Mouse (Mus musculus): ENCODE results near the gene Wbp11. TPM values are rescaled to one million over a fixed set of nuclear protein-coding genes. Genes with fewer than 3 reads are reported as not detected.
"Not testable (repeated sequence)": the region's sequence is repeated elsewhere in the genome, so short reads cannot be mapped to it uniquely, and the experiment has no call there.

Wbp11 gene
- polyA plus RNA-seq, 1 experiment from 2014 or later: 79.2 TPM

DNA sequence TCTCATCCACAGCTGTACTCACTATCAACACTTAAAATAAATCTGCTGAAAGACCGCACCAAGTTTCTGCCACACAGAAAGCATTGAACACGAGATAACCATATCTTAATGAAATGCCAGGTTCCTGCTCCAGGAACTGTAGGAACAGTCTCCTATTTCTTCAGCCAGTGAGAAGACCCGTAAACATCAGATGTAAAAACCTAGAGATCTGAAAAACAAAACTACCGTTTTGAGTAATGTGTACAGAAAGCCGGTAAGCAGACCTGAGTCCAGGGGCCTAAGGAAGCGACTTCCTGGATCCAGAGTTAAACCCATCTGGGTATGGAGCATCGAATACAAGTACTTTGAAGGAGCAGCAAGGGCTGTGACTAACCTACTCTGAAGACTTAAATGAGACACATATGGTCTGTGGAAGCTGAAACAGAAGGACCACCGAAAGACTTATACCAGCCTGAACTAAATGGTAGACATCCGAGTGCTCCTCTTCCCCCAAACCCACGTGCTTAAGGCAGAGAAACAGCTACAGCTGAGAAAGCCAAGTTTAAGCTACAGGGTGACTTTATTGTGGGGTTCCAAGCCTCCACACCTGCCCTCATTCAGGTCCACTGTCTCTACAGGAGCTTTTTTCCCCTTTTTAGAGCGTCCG lies 24.8 kb downstream of the Wbp11 start:
- peak overlapping the region; percentile 96 for H3K9ac ChIP-seq (replicated peaks; ENCODE audit: low read depth, low read length)
- ATAC-seq: no peak
- H3K4me3 ChIP-seq (replicated peaks; ENCODE audit: low read length): peak overlapping the region; percentile 82
- H3K27ac ChIP-seq (ENCODE audit: low read length): peak overlapping the region; percentile 100
- H3K4me1 ChIP-seq (replicated peaks; ENCODE audit: control insufficient read depth, insufficient read depth, low read length): peaks cover 15% of the 10 kb centered on the region
- peak overlapping the region; percentile 81 for H3K4me2 ChIP-seq (ENCODE audit: low read length)
- no peaks in the 10 kb centered on the region for H3K36me3 ChIP-seq (ENCODE audit: control insufficient read depth, insufficient read depth)
- no peaks in the 10 kb centered on the region for H3K27me3 ChIP-seq (replicated peaks; ENCODE audit: control insufficient read depth, insufficient read depth, low read length)
- 21% methylated on average over 12 of the region's 12 CpGs for WGBS
- H3K9me3 ChIP-seq (ENCODE audit: control insufficient read depth, low read length): no peaks in the 10 kb centered on the region

- WGBS: 87% methylated on average over 6 of the region's 6 CpGs
- Histone ChIP-seq H3K9ac (replicated peaks; ENCODE audit: low read depth, low read length) (no peak overlapping the region), H3K9me3 (ENCODE audit: control insufficient read depth, low read length) (no peaks in the 10 kb centered on the region), H3K4me1 (replicated peaks; ENCODE audit: control insufficient read depth, insufficient read depth, low read length) (peaks cover 10% of the 10 kb centered on the region), H3K4me3 (replicated peaks; ENCODE audit: low read length) (no peak overlapping the region), H3K27ac (ENCODE audit: low read length) (no peak overlapping the region), H3K36me3 (ENCODE audit: control insufficient read depth, insufficient read depth) (no peaks in the 10 kb centered on the region), H3K27me3 (replicated peaks; ENCODE audit: control insufficient read depth, insufficient read depth, low read length) (no peaks in the 10 kb centered on the region), H3K4me2 (ENCODE audit: low read length) (no peak overlapping the region)
- ATAC-seq: no peak
These were observed 26.8 kb downstream of the Wbp11 start for GRCm38 (mm10) chr6:136801274-136801673.

GRCm38 (mm10) chr6:136800710-136801109 lies 27.3 kb downstream of the Wbp11 start:
- WGBS: 92% methylated on average over 8 of the region's 8 CpGs
- H3K27ac ChIP-seq (ENCODE audit: low read length): no peak overlapping the region
- no peak overlapping the region for H3K4me3 ChIP-seq (replicated peaks; ENCODE audit: low read length)
- ATAC-seq: no peak
- H3K4me2 ChIP-seq (ENCODE audit: low read length): no peak overlapping the region
- no peaks in the 10 kb centered on the region for H3K36me3 ChIP-seq (ENCODE audit: control insufficient read depth, insufficient read depth)
- H3K9me3 ChIP-seq (ENCODE audit: control insufficient read depth, low read length): no peaks in the 10 kb centered on the region
- peaks cover 10% of the 10 kb centered on the region for H3K4me1 ChIP-seq (replicated peaks; ENCODE audit: control insufficient read depth, insufficient read depth, low read length)
- H3K27me3 ChIP-seq (replicated peaks; ENCODE audit: control insufficient read depth, insufficient read depth, low read length): no peaks in the 10 kb centered on the region
- H3K9ac ChIP-seq (replicated peaks; ENCODE audit: low read depth, low read length): no peak overlapping the region

- not testable (repeated sequence) for H3K4me2 ChIP-seq (ENCODE audit: low read length); H3K9me3 ChIP-seq (ENCODE audit: control insufficient read depth, low read length); H3K4me3 ChIP-seq (replicated peaks; ENCODE audit: low read length); ATAC-seq; H3K36me3 ChIP-seq (ENCODE audit: control insufficient read depth, insufficient read depth); H3K9ac ChIP-seq (replicated peaks; ENCODE audit: low read depth, low read length); H3K27me3 ChIP-seq (replicated peaks; ENCODE audit: control insufficient read depth, insufficient read depth, low read length); H3K27ac ChIP-seq (ENCODE audit: low read length)
- H3K4me1 ChIP-seq (replicated peaks; ENCODE audit: control insufficient read depth, insufficient read depth, low read length): peaks cover 12% of the 10 kb centered on the region
- WGBS: 92% methylated on average over 3 of the region's 3 CpGs
These were observed 29.9 kb downstream of the Wbp11 start for GRCm38 (mm10) chr6:136797874-136798693.

- no peak overlapping the region for H3K9ac ChIP-seq (replicated peaks; ENCODE audit: low read depth, low read length)
- 0 out of 2 replicates have a peak, but pooled peaks cover 2% of the 10 kb centered on the region for H3K27me3 ChIP-seq (replicated peaks; ENCODE audit: control insufficient read depth, insufficient read depth, low read length)
- no peaks in the 10 kb centered on the region for H3K36me3 ChIP-seq (ENCODE audit: control insufficient read depth, insufficient read depth)
- H3K27ac ChIP-seq (ENCODE audit: low read length): no peak overlapping the region
- WGBS: 53% methylated on average over 6 of the region's 6 CpGs
- no peak overlapping the region for H3K4me3 ChIP-seq (replicated peaks; ENCODE audit: low read length)
- H3K9me3 ChIP-seq (ENCODE audit: control insufficient read depth, low read length): no peaks in the 10 kb centered on the region
- no peak for ATAC-seq
- H3K4me2 ChIP-seq (ENCODE audit: low read length): no peak overlapping the region
- peaks cover 10% of the 10 kb centered on the region for H3K4me1 ChIP-seq (replicated peaks; ENCODE audit: control insufficient read depth, insufficient read depth, low read length)
These were observed 32.2 kb downstream of the Wbp11 start for GRCm38 (mm10) chr6:136795850-136796249.

DNA sequence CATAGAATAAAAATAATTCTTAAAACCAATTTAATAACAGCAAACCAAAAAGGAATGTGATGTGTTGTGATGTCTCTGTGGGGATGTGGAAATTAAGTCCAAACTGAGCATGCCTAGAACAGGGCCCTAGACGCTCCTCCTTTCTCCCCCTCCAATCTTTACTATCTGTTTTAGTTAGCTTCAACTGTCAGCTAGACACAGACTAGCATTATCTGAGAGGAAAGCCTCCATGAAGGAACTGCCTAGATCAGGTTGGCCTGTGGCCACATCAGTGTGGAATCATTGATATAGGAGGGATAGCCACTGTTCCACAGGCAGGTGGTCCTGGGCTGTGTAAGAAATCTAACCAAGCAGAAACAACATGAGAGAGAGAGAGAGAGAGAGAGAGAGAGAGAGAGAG lies 32.9 kb downstream of the Wbp11 start:
- H3K27me3 ChIP-seq (replicated peaks; ENCODE audit: control insufficient read depth, insufficient read depth, low read length): 0 out of 2 replicates have a peak, but pooled peaks cover 2% of the 10 kb centered on the region
- no peak overlapping the region for H3K27ac ChIP-seq (ENCODE audit: low read length)
- H3K4me2 ChIP-seq (ENCODE audit: low read length): no peak overlapping the region
- ATAC-seq: no peak
- no peaks in the 10 kb centered on the region for H3K9me3 ChIP-seq (ENCODE audit: control insufficient read depth, low read length)
- H3K9ac ChIP-seq (replicated peaks; ENCODE audit: low read depth, low read length): no peak overlapping the region
- no peaks in the 10 kb centered on the region for H3K36me3 ChIP-seq (ENCODE audit: control insufficient read depth, insufficient read depth)
- no peak overlapping the region for H3K4me3 ChIP-seq (replicated peaks; ENCODE audit: low read length)
- 65% methylated on average over 1 of the region's 1 CpGs for WGBS
- peaks cover 10% of the 10 kb centered on the region for H3K4me1 ChIP-seq (replicated peaks; ENCODE audit: control insufficient read depth, insufficient read depth, low read length)

- Histone ChIP-seq H3K4me1 (replicated peaks; ENCODE audit: control insufficient read depth, insufficient read depth, low read length) (peaks cover 10% of the 10 kb centered on the region), H3K36me3 (ENCODE audit: control insufficient read depth, insufficient read depth) (no peaks in the 10 kb centered on the region), H3K4me2 (ENCODE audit: low read length) (peak overlapping the region; percentile 69), H3K4me3 (replicated peaks; ENCODE audit: low read length) (peak overlapping the region; percentile 35), H3K9me3 (ENCODE audit: control insufficient read depth, low read length) (no peaks in the 10 kb centered on the region), H3K27ac (ENCODE audit: low read length) (no peak overlapping the region), H3K9ac (replicated peaks; ENCODE audit: low read depth, low read length) (peak overlapping the region; percentile 36), H3K27me3 (replicated peaks; ENCODE audit: control insufficient read depth, insufficient read depth, low read length) (0 out of 2 replicates have a peak, but pooled peaks cover 2% of the 10 kb centered on the region)
- ATAC-seq: no peak
- under 1% methylated on average over 23 of the region's 24 CpGs for WGBS
These were observed 34.1 kb downstream of the Wbp11 start for GRCm38 (mm10) chr6:136793831-136794525.

- Histone ChIP-seq H3K4me3 (replicated peaks; ENCODE audit: low read length) (peak overlapping the region; percentile 35), H3K4me1 (replicated peaks; ENCODE audit: control insufficient read depth, insufficient read depth, low read length) (peaks cover 10% of the 10 kb centered on the region), H3K4me2 (ENCODE audit: low read length) (peak overlapping the region; percentile 69), H3K36me3 (ENCODE audit: control insufficient read depth, insufficient read depth) (no peaks in the 10 kb centered on the region), H3K27ac (ENCODE audit: low read length) (no peak overlapping the region), H3K9me3 (ENCODE audit: control insufficient read depth, low read length) (no peaks in the 10 kb centered on the region), H3K9ac (replicated peaks; ENCODE audit: low read depth, low read length) (no peak overlapping the region; the same call in 1 of the 2 replicates), H3K27me3 (replicated peaks; ENCODE audit: control insufficient read depth, insufficient read depth, low read length) (0 out of 2 replicates have a peak, but pooled peaks cover 2% of the 10 kb centered on the region)
- 27% methylated on average over 16 of the region's 16 CpGs for WGBS
- no peak for ATAC-seq
These were observed 34.9 kb downstream of the Wbp11 start for GRCm38 (mm10) chr6:136792884-136793758.
